Mouse (Mus musculus): ENCODE data around the gene Cxcl13. TPM values are rescaled to one million over a fixed set of nuclear protein-coding genes. Genes with fewer than 3 reads are reported as not detected.
"Not testable (repeated sequence)": the region's sequence is repeated elsewhere in the genome, so short reads cannot be mapped to it uniquely, and the experiment has no call there.

Gene Cxcl13
- total and polyA plus RNA-seq, 2 experiments from 2014 or later: 0.33 to 1.9 TPM

GRCm38 (mm10) chr5:95970845-95971244, 14.1 kb downstream of the Cxcl13 start:
- 46% methylated on average over 6 of the region's 6 CpGs for WGBS
- DNase-seq (ENCODE audit: low spot score) (peak; percentile 74), ATAC-seq (ENCODE audit: low FRiP score) (no peak)
- Histone ChIP-seq H3K27me3 (ENCODE audit: insufficient read depth, low read length) (no peaks in the 10 kb centered on the region), H3K9me3 (ENCODE audit: low read length) (no peaks in the 10 kb centered on the region), H3K9ac (replicated peaks; ENCODE audit: low read length, poor library complexity, severe bottlenecking) (no peak overlapping the region), H3K4me2 (ENCODE audit: low read depth, low read length, poor library complexity, severe bottlenecking) (no peak overlapping the region), H3K27ac (ENCODE audit: low read depth, low read length) (no peak overlapping the region), H3K4me1 (ENCODE audit: insufficient read depth, low read length) (no peaks in the 10 kb centered on the region), H3K36me3 (ENCODE audit: insufficient read depth, low read length) (no peaks in the 10 kb centered on the region), H3K4me3 (ENCODE audit: low read depth, low read length) (no peak overlapping the region)
- TF ChIP-seq CTCF (IDR thresholded peaks at IDR 0.05): peak; percentile 75

- Histone ChIP-seq H3K4me2 (ENCODE audit: low read depth, low read length, poor library complexity, severe bottlenecking) (no peak overlapping the region), H3K4me3 (ENCODE audit: low read depth, low read length) (no peak overlapping the region), H3K27ac (ENCODE audit: low read depth, low read length) (no peak overlapping the region), H3K27me3 (ENCODE audit: insufficient read depth, low read length) (no peaks in the 10 kb centered on the region), H3K36me3 (ENCODE audit: insufficient read depth, low read length) (no peaks in the 10 kb centered on the region), H3K9me3 (ENCODE audit: low read length) (no peaks in the 10 kb centered on the region), H3K4me1 (ENCODE audit: insufficient read depth, low read length) (no peaks in the 10 kb centered on the region), H3K9ac (replicated peaks; ENCODE audit: low read length, poor library complexity, severe bottlenecking) (no peak overlapping the region)
- WGBS: 65% methylated on average over 3 of the region's 3 CpGs
- TF ChIP-seq CTCF (IDR thresholded peaks at IDR 0.05): peak; percentile 44
- ATAC-seq (ENCODE audit: low FRiP score): peak; percentile 56; the same call in 1 of the 2 replicates
- DNase-seq (ENCODE audit: low spot score): peak; percentile 6
These were observed 15.5 kb downstream of the Cxcl13 start for GRCm38 (mm10) chr5:95972208-95972607.

- not testable (repeated sequence) for H3K4me3 ChIP-seq (ENCODE audit: low read depth, low read length); H3K9me3 ChIP-seq (ENCODE audit: low read length); H3K9ac ChIP-seq (replicated peaks; ENCODE audit: low read length, poor library complexity, severe bottlenecking); ATAC-seq (ENCODE audit: low FRiP score); H3K4me1 ChIP-seq (ENCODE audit: insufficient read depth, low read length); DNase-seq (ENCODE audit: low spot score); H3K27me3 ChIP-seq (ENCODE audit: insufficient read depth, low read length); H3K36me3 ChIP-seq (ENCODE audit: insufficient read depth, low read length); H3K27ac ChIP-seq (ENCODE audit: low read depth, low read length)
- WGBS: 38% methylated on average over 33 of the region's 34 CpGs
- H3K4me2 ChIP-seq (ENCODE audit: low read depth, low read length, poor library complexity, severe bottlenecking): 0 out of 2 replicates have a peak overlapping the region, but pooled peaks have one; percentile 28
These were observed 17.1 kb downstream of the Cxcl13 start for GRCm38 (mm10) chr5:95973806-95974205.

GRCm38 (mm10) chr5:95976299-95976698, 19.5 kb downstream of the Cxcl13 start:
- WGBS: 83% methylated on average over 1 of the region's 1 CpGs
- no peak for ATAC-seq (ENCODE audit: low FRiP score)
- H3K9ac ChIP-seq (replicated peaks; ENCODE audit: low read length, poor library complexity, severe bottlenecking): no peak overlapping the region

GRCm38 (mm10) chr5:95983797-95984486, 27.2 kb downstream of the Cxcl13 start:
- no peak overlapping the region for H3K4me2 ChIP-seq (ENCODE audit: low read depth, low read length, poor library complexity, severe bottlenecking)
- ATAC-seq (ENCODE audit: low FRiP score) (no peak), DNase-seq (ENCODE audit: low spot score) (no peak)
- no peak overlapping the region for H3K27ac ChIP-seq (ENCODE audit: low read depth, low read length)
- TF ChIP-seq CTCF (IDR thresholded peaks at IDR 0.05): no peak
- no peaks in the 10 kb centered on the region for H3K36me3 ChIP-seq (ENCODE audit: insufficient read depth, low read length)
- H3K9me3 ChIP-seq (ENCODE audit: low read length): no peaks in the 10 kb centered on the region
- H3K4me1 ChIP-seq (ENCODE audit: insufficient read depth, low read length): no peaks in the 10 kb centered on the region
- no peak overlapping the region for H3K9ac ChIP-seq (replicated peaks; ENCODE audit: low read length, poor library complexity, severe bottlenecking)
- no peaks in the 10 kb centered on the region for H3K27me3 ChIP-seq (ENCODE audit: insufficient read depth, low read length)
- 68% methylated on average over 5 of the region's 5 CpGs for WGBS
- H3K4me3 ChIP-seq (ENCODE audit: low read depth, low read length): no peak overlapping the region

More at GRCm38 (mm10) chr5:95976299-95976698, 19.5 kb downstream of the Cxcl13 start:
- H3K36me3 ChIP-seq (ENCODE audit: insufficient read depth, low read length): no peaks in the 10 kb centered on the region
- no peaks in the 10 kb centered on the region for H3K4me1 ChIP-seq (ENCODE audit: insufficient read depth, low read length)
- H3K9me3 ChIP-seq (ENCODE audit: low read length): no peaks in the 10 kb centered on the region
- no peak for TF ChIP-seq CTCF (IDR thresholded peaks at IDR 0.05)
- no peak overlapping the region for H3K4me3 ChIP-seq (ENCODE audit: low read depth, low read length)
- no peak overlapping the region for H3K27ac ChIP-seq (ENCODE audit: low read depth, low read length)
- no peak for DNase-seq (ENCODE audit: low spot score)
- no peaks in the 10 kb centered on the region for H3K27me3 ChIP-seq (ENCODE audit: insufficient read depth, low read length)
- H3K4me2 ChIP-seq (ENCODE audit: low read depth, low read length, poor library complexity, severe bottlenecking): no peak overlapping the region

Measured in midbrain, postnatal 0 days (tissue).